Mouse (Mus musculus): Measurements from ENCODE around the gene Kcnq1.

GRCm38 (mm10) chr7:143100759-143101158 lies 5.4 kb upstream of the Kcnq1 start:
- TF ChIP-seq CTCF (IDR thresholded peaks at IDR 0.05; ENCODE audit: borderline replicate concordance, insufficient read depth, low read depth, low read length) (no peak), POLR2A (IDR thresholded peaks at IDR 0.05; ENCODE audit: borderline replicate concordance, insufficient read depth, low read length) (no peak)
